Comparison of ENCODE assay signal across 13 mouse cellular contexts in the genomic region with DNA sequence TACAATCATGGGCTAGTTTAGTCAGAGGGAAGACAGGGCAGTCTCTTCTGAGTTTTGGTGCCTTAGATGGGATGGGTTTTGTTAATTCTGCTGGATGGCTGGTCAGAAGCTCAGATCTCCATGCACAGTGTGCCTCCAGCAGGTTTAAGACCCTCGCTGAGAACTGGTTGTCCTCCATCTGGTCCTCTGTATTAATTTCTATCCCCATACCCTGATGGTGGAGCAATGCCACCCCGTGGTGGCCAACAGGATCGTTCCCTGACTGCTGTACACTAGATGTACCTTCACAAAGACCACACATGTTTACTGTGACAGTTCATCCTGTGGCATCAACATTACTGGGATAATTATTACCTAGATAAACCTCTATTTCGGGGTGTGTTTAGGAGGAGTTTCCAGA. TPM values are rescaled to one million over a fixed set of nuclear protein-coding genes. Genes with fewer than 3 reads are reported as not detected.
DNase-seq lines count a peak whose midpoint lies in the region; TF ChIP-seq lines count a peak whose summit lies in the region.
"Had no signal": no experiment of that assay in that cellular context is flagged by ENCODE, and none has a peak within 500 bp of the region (broad histone marks: within the 10 kb centered on the region; RNA-seq: fewer than 3 reads in every experiment).

No protein-coding gene starts in this region.

- no peak overlapping the region for H3K4me3 ChIP-seq in layer of hippocampus, adult 2 months
- H3K4me3 ChIP-seq in C2C12 (ENCODE audit: insufficient read depth, poor library complexity, severe bottlenecking), result no peak overlapping the region
- H3K4me3 ChIP-seq: embryonic facial prominence, embryonic 13.5 days had no signal

- H3K36me3 ChIP-seq in C2C12 (ENCODE audit: control insufficient read depth, insufficient read depth), result no peaks in the 10 kb centered on the region
- H3K36me3 ChIP-seq: embryonic facial prominence, embryonic 13.5 days had no signal

- H3K27me3 ChIP-seq in C2C12 (ENCODE audit: control insufficient read depth, insufficient read depth, insufficient read length), result no peaks in the 10 kb centered on the region
- H3K27me3 ChIP-seq: embryonic facial prominence, embryonic 13.5 days had no signal

- peak; percentile 56 to 70 for DNase-seq in cerebellum, postnatal 10 days
- no peak for DNase-seq in cerebellum, adult 9-10 months
- DNase-seq in layer of hippocampus, adult 2 months (ENCODE audit: low spot score in 2 of 2), result no peak
- DNase-seq in layer of hippocampus, postnatal 14 days (ENCODE audit: low spot score in 2 of 2), result no peak
- DNase-seq in kidney, postnatal 10 days, result peak; percentile 41
- no peak for DNase-seq in right cerebral cortex, adult 18-20 months
- no peak for DNase-seq in ovary, postnatal 14 days (ENCODE audit: low spot score)

- peak; percentile 56 for TF ChIP-seq CTCF in layer of hippocampus, adult 2 months (conservative IDR thresholded peaks at IDR 0.05)
- TF ChIP-seq CTCF in C2C12 (IDR thresholded peaks at IDR 0.05; ENCODE audit: control insufficient read depth, insufficient read depth, insufficient read length), result peak; percentile 44

- H3K79me3 ChIP-seq in C2C12 (ENCODE audit: low read depth), result no peaks in the 10 kb centered on the region

- H3K27ac ChIP-seq in layer of hippocampus, adult 2 months, result no peak overlapping the region
- H3K27ac ChIP-seq: embryonic facial prominence, embryonic 13.5 days; hindbrain, embryonic 14.5 days had no signal

- H3ac ChIP-seq in C2C12 (ENCODE audit: control insufficient read depth, insufficient read length, low read depth), result no peak overlapping the region

- H3K79me2 ChIP-seq in C2C12 (ENCODE audit: control insufficient read depth, insufficient read depth), result no peaks in the 10 kb centered on the region

TF ChIP-seq in C2C12, 6 proteins besides CTCF, POLR2A, EP300 and RAD21:
- TF ChIP-seq FOSL1 (IDR thresholded peaks at IDR 0.05; ENCODE audit: insufficient read depth, low read length, poor library complexity, severe bottlenecking) (no peak), MYOG (IDR thresholded peaks at IDR 0.05; ENCODE audit: control insufficient read depth, extremely low read depth, insufficient read length) (no peak), CEBPB (IDR thresholded peaks at IDR 0.05; ENCODE audit: low read depth) (no peak), USF1 (IDR thresholded peaks at IDR 0.05; ENCODE audit: low read depth) (no peak), MAX (IDR thresholded peaks at IDR 0.05) (no peak), MYOD1 (IDR thresholded peaks at IDR 0.05; ENCODE audit: control insufficient read depth, insufficient read length, low read depth) (no peak)

RNA-seq across cellular contexts. Expression of a gene that starts 12.7 kb away (rescaled TPM):
- total RNA-seq in layer of hippocampus, adult 2 months (2021), result not detected
- total RNA-seq in layer of hippocampus, postnatal 14 days (2021), result not detected
- polyA plus RNA-seq in C2C12 (2012; fragmentation: generic; extraction: Trizol), result not detected
- total RNA-seq: left cerebral cortex, postnatal 14 days; megakaryocyte-erythroid progenitor cell, adult 5-6 weeks had no signal
- polyA plus RNA-seq: embryonic facial prominence, embryonic 13.5 days; hindbrain, embryonic 14.5 days; neural tube, embryonic 14.5 days had no signal

RNA-seq across cellular contexts. Expression of a gene that starts 16.4 kb away (rescaled TPM):
- not detected for total RNA-seq in layer of hippocampus, adult 2 months (2021)
- not detected for total RNA-seq in layer of hippocampus, postnatal 14 days (2021)
- polyA plus RNA-seq in C2C12 (2012; fragmentation: generic; extraction: Trizol), result not detected
- total RNA-seq: left cerebral cortex, postnatal 14 days had no signal

RNA-seq across cellular contexts. Expression of a gene that starts 29.6 kb away (rescaled TPM):
- total RNA-seq in layer of hippocampus, adult 2 months (2021), result not detected
- total RNA-seq in layer of hippocampus, postnatal 14 days (2021), result not detected
- polyA plus RNA-seq in C2C12 (2012; fragmentation: generic; extraction: Trizol), result not detected
- total RNA-seq: left cerebral cortex, postnatal 14 days had no signal

RNA-seq across cellular contexts. Expression of a gene that starts 39.9 kb away (rescaled TPM):
- total RNA-seq in layer of hippocampus, adult 2 months (2021), result 1 to 10 TPM; 1.1 to 1.4 TPM
- 1 to 10 TPM; 1.2 to 1.5 TPM for total RNA-seq in layer of hippocampus, postnatal 14 days (2021)
- not detected for polyA plus RNA-seq in C2C12 (2012; fragmentation: generic; extraction: Trizol)

RNA-seq across cellular contexts. Expression of a gene that starts 54.3 kb away (rescaled TPM):
- 1 to 10 TPM; 4.5 to 4.8 TPM for total RNA-seq in layer of hippocampus, adult 2 months (2021)
- total RNA-seq in layer of hippocampus, postnatal 14 days (2021), result 1 to 10 TPM; 5.6 to 6.8 TPM
- 2.5 TPM for polyA plus RNA-seq in C2C12 (2012; fragmentation: generic; extraction: Trizol)

Comparison
In these comparisons a context has a peak if more than half of its experiments do, and no peak if none do; other contexts are left out.
1. DNase-seq: peak in cerebellum, postnatal 10 days (2 of 2) and kidney, postnatal 10 days (single experiment); none in cerebellum, adult 9-10 months (single experiment), layer of hippocampus, adult 2 months (0 of 2), layer of hippocampus, postnatal 14 days (0 of 2), right cerebral cortex, adult 18-20 months (single experiment) and ovary, postnatal 14 days (single experiment).